Mouse (Mus musculus): ENCODE data around the gene Chrm3. TPM values are rescaled to one million over a fixed set of nuclear protein-coding genes. Genes with fewer than 3 reads are reported as not detected.
"Not testable (repeated sequence)": the region's sequence is repeated elsewhere in the genome, so short reads cannot be mapped to it uniquely, and the experiment has no call there.

The Chrm3 gene
- total RNA-seq, 2 experiments from 2014 or later: 1.1 to 1.7 TPM

- intact Hi-C loops (cut with DNase I): loop anchor here (5.0 kb wide), 4 partner anchors 149 to 664 kb away; no protein-coding TSS in a partner anchor
- peak; percentile 57 to 79 for DNase-seq
Measured at GRCm38 (mm10) chr13:9846543-9847434, 513.9 kb downstream of the Chrm3 start.

GRCm38 (mm10) chr13:9834146-9834679 is 526.4 kb downstream of the Chrm3 start:
- DNase-seq: peak; percentile 73 to 84
- intact Hi-C loops (cut with DNase I): not testable (repeated sequence)

GRCm38 (mm10) chr13:9826227-9826626 is 534.4 kb downstream of the Chrm3 start:
- DNase-seq: peak; percentile 9 to 26
- intact Hi-C loops (cut with DNase I): no loop called here

Small RNA genes lying within 50 kb of the gene (microRNA-seq; reads per million reads assigned to microRNA genes)
- 0 to 0.27 reads per million in 2 experiments for gene Gm24187

Measured in heart, postnatal 14 days (tissue).